ENCODE assay signal across 9 mouse cellular contexts in the genomic region with DNA sequence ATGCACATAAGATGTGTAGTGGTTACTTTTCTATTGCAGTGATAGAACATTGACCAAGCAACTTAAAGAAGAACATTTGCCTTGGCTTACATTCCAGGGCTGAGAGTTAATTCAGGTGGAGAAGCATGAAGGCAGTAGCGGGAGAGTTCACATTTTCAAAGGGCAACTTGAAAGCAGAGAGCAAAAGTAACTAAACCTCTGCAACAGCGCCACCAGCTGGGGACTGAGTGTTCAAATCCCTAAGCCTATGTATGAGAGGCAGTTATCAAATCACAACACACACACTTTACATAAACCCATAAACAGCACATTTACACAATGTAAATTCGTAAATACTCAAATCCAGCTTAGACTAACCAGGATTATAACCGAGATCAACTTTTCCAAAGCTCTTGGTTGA. TPM values are rescaled to one million over a fixed set of nuclear protein-coding genes. Genes with fewer than 3 reads are reported as not detected.
DNase-seq lines count a peak whose midpoint lies in the region; ATAC-seq and TF ChIP-seq lines count a peak whose summit lies in the region.
"Had no signal": no experiment of that assay in that cellular context is flagged by ENCODE, and none has a peak within 500 bp of the region (broad histone marks: within the 10 kb centered on the region; RNA-seq: fewer than 3 reads in every experiment).

No protein-coding gene starts in this region.

- H3K36me3 ChIP-seq in ES-Bruce4 (ENCODE audit: control insufficient read depth, insufficient read depth, low read length, poor library complexity, severe bottlenecking), result peaks cover 39% of the 10 kb centered on the region
- H3K36me3 ChIP-seq in kidney, postnatal 0 days (ENCODE audit: insufficient read depth, low read length), result peaks cover 6% of the 10 kb centered on the region; the same call in 1 of the 2 replicates
- H3K36me3 ChIP-seq in liver, adult 2 months (ENCODE audit: control insufficient read depth, insufficient read depth, low read length), result peaks cover 7% of the 10 kb centered on the region

- peak; percentile 93 for DNase-seq in 3T3-L1 (ENCODE audit: low read depth, low spot score)
- peak; percentile 93 for DNase-seq in c-Kit-positive CD71-positive TER-119-negative erythroid progenitor cells, embryonic 14.5 days (ENCODE audit: low read depth)
- DNase-seq in frontal cortex, postnatal 14 days (ENCODE audit: low spot score in 2 of 2), result peak; percentile 65 to 73
- DNase-seq in kidney, postnatal 0 days (ENCODE audit: low spot score), result peak; percentile 88
- DNase-seq in liver, adult 2 months (ENCODE audit: extremely low read depth, low read depth, low spot score), result peak; percentile 73
- DNase-seq in retina, embryonic 14.5 days (ENCODE audit: low spot score), result peak; percentile 92
- DNase-seq in thymus, postnatal 4 days, result peak; percentile 95

- H3K9ac ChIP-seq in ES-Bruce4 (ENCODE audit: low read depth, poor library complexity, severe bottlenecking), result no peak overlapping the region
- no peak overlapping the region for H3K9ac ChIP-seq in kidney, postnatal 0 days (ENCODE audit: low read depth, low read length)
- no peak overlapping the region for H3K9ac ChIP-seq in liver, adult 2 months (ENCODE audit: low read depth, low read length)
- H3K9ac ChIP-seq: heart, embryonic 15.5 days had no signal

- H3K79me2 ChIP-seq in liver, adult 2 months (ENCODE audit: control insufficient read depth, insufficient read depth, low read length), result no peaks in the 10 kb centered on the region; the same call in 1 of the 2 replicates

- ATAC-seq in kidney, postnatal 0 days (replicated peaks; ENCODE audit: low FRiP score, low read depth), result no peak

- no peaks in the 10 kb centered on the region for H3K9me3 ChIP-seq in ES-Bruce4 (replicated peaks; ENCODE audit: control insufficient read depth, insufficient read depth, low read length, poor library complexity, severe bottlenecking)
- H3K9me3 ChIP-seq in kidney, postnatal 0 days (replicated peaks; ENCODE audit: low read length), result no peaks in the 10 kb centered on the region
- H3K9me3 ChIP-seq: heart, embryonic 15.5 days had no signal

- TF ChIP-seq EP300 in ES-Bruce4 (IDR thresholded peaks at IDR 0.05; ENCODE audit: insufficient read depth, low read depth, low read length), result no peak

- H3K4me2 ChIP-seq in kidney, postnatal 0 days (ENCODE audit: low read length), result no peak overlapping the region
- H3K4me2 ChIP-seq: heart, embryonic 15.5 days had no signal

- TF ChIP-seq POLR2A in ES-Bruce4 (IDR thresholded peaks at IDR 0.05; ENCODE audit: insufficient read depth, low read length), result no peak
- TF ChIP-seq POLR2A in liver, adult 2 months (IDR thresholded peaks at IDR 0.05; ENCODE audit: extremely low read depth, insufficient read depth, low read length), result no peak

- no peak overlapping the region for H3K27ac ChIP-seq in ES-Bruce4 (ENCODE audit: insufficient read depth, low read length)
- no peak overlapping the region for H3K27ac ChIP-seq in kidney, postnatal 0 days
- H3K27ac ChIP-seq in liver, adult 2 months (replicated peaks; ENCODE audit: insufficient read depth, low read depth, low read length), result no peak overlapping the region
- H3K27ac ChIP-seq: heart, embryonic 15.5 days had no signal

- WGBS in kidney, postnatal 0 days, result 18% methylated on average over 4 of the region's 4 CpGs
- 12% methylated on average over 4 of the region's 4 CpGs for WGBS in liver, adult 2 months

- TF ChIP-seq CTCF in ES-Bruce4 (IDR thresholded peaks at IDR 0.05; ENCODE audit: low read depth, low read length), result peak; percentile 20
- peak; percentile 83 for TF ChIP-seq CTCF in kidney, postnatal 0 days (IDR thresholded peaks at IDR 0.05; ENCODE audit: low read depth)
- peak; percentile 45 for TF ChIP-seq CTCF in liver, adult 2 months (IDR thresholded peaks at IDR 0.05; ENCODE audit: low read depth, low read length)

- no peaks in the 10 kb centered on the region for H3K4me1 ChIP-seq in ES-Bruce4 (ENCODE audit: control insufficient read depth, insufficient read depth, low read length)
- H3K4me1 ChIP-seq in kidney, postnatal 0 days (replicated peaks; ENCODE audit: insufficient read depth, low read length), result no peaks in the 10 kb centered on the region; the same call in 1 of the 2 replicates
- peaks cover 5% of the 10 kb centered on the region for H3K4me1 ChIP-seq in liver, adult 2 months (ENCODE audit: control insufficient read depth, insufficient read depth, low read length)

- H3K27me3 ChIP-seq in ES-Bruce4 (ENCODE audit: control insufficient read depth, insufficient read depth, low read length, poor library complexity, severe bottlenecking), result no peaks in the 10 kb centered on the region
- H3K27me3 ChIP-seq in kidney, postnatal 0 days (ENCODE audit: insufficient read depth, low read length), result no peaks in the 10 kb centered on the region
- H3K27me3 ChIP-seq in liver, adult 2 months (ENCODE audit: control insufficient read depth, insufficient read depth, low read length), result no peaks in the 10 kb centered on the region
- H3K27me3 ChIP-seq: heart, embryonic 15.5 days had no signal

- H3K4me3 ChIP-seq in ES-Bruce4 (ENCODE audit: low read depth, low read length), result no peak overlapping the region
- H3K4me3 ChIP-seq in kidney, postnatal 0 days (replicated peaks; ENCODE audit: low read depth, low read length), result no peak overlapping the region
- no peak overlapping the region for H3K4me3 ChIP-seq in liver, adult 2 months (ENCODE audit: insufficient read depth, low read depth, low read length)
- H3K4me3 ChIP-seq: heart, embryonic 15.5 days had no signal

RNA-seq across cellular contexts. Expression of a gene that starts 1.7 kb away (rescaled TPM):
- polyA plus RNA-seq in ES-Bruce4 (2011; ENCODE audit: insufficient read depth, insufficient read length, low read depth, missing spikeins), result 186 and 192 TPM in 2 replicates
- 144 and 151 TPM in 2 replicates for polyA plus RNA-seq in kidney, postnatal 0 days (2015; fragmentation: Nextera tagmentation; extraction: Ambion mirVana)
- 28.3 and 28.7 TPM in 2 replicates for total RNA-seq in liver, adult 2 months (2014; rRNA removed)
- polyA plus RNA-seq in liver, adult 2 months (2012; rRNA removed), result 13.4 and 15.9 TPM in 2 replicates

Comparison
In these comparisons a context has a peak if more than half of its experiments do, and no peak if none do; other contexts are left out.
1. CTCF ChIP-seq: peak in every context shown above with its lines; median percentile 83 in kidney, postnatal 0 days; 45 in liver, adult 2 months; 20 in ES-Bruce4.